Mouse (Mus musculus) cerebellum, adult 2 months (tissue): ENCODE results near the gene Olfr1373.

Experiments used
- CTCF ChIP-seq: fragments of 200-500 bp; IDR thresholded peaks from 2 replicates; pipeline ENCODE4 v1.5.1; 2011; ENCODE audit warnings: low read depth, mild to moderate bottlenecking, control low read depth, low read length, moderate library complexity, borderline replicate concordance; ENCODE audit not compliant: insufficient read depth
- POLR2A ChIP-seq: fragments of 200-500 bp; IDR thresholded peaks from 2 replicates; pipeline ENCODE4 v1.6.1; 2011; ENCODE audit warnings: low read length, control low read depth, borderline replicate concordance; ENCODE audit not compliant: insufficient read depth

GRCm38 (mm10) chr11:52097596-52097995 is 47.7 kb downstream of the Olfr1373 start:
- TF ChIP-seq CTCF (no peak), POLR2A (no peak)
